Mouse (Mus musculus): ENCODE measurements around the gene Ppp1r10.
A peak's percentile ranks its signal among the peaks of the same experiment; 100 is the strongest.

Ppp1r10 gene

DNA sequence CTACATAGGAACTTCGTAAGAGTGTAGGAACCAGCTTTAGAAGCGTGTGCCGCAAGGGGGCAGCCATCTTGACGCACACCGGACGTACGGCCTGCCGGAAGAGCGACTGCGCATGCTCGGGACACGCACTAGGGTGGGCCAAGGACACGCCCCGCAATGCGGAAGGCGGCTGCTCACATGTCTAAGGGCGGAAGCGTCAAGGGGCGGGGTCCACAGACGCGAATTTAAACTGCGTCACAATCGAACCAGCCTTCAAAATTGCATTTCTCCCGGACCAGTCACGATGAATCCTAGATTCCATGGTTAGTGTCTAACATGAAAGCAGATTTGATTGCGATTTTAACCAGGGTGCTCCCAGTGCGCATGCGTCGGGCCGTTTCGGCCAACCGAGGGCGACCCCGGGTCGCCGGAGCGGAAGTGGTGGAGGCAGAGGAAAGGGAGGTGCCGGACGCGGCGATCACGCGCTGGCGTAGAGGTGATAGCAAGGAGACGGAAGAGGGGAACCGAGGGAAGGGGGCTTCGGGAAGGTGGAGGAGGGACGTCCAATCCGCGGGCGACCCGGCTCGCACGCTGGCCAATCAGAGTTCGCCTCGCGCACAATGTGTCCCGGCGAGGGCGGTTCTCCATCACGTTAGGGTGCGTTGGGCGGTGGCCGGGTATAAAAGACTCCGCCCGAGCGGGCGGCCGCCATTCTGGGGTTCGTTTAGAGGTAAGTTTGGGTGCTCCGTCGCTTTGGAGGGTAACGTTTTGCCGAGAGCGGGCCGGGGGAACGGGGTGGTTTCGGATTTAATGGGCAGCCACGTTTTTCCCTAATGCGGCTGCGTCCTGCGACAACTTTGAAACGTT is at the start of gene Ppp1r10, which contains the start of gene Mrps18b:
Gene Ppp1r10 (plus strand): TSS at position 138 of the 846 bp plus-strand sequence.
Gene Mrps18b (minus strand): TSS at position 93 of the 846 bp plus-strand sequence.
- DNase-seq (ENCODE audit: low spot score in 2 of 2), result peak; percentile 99 to 100

DNA sequence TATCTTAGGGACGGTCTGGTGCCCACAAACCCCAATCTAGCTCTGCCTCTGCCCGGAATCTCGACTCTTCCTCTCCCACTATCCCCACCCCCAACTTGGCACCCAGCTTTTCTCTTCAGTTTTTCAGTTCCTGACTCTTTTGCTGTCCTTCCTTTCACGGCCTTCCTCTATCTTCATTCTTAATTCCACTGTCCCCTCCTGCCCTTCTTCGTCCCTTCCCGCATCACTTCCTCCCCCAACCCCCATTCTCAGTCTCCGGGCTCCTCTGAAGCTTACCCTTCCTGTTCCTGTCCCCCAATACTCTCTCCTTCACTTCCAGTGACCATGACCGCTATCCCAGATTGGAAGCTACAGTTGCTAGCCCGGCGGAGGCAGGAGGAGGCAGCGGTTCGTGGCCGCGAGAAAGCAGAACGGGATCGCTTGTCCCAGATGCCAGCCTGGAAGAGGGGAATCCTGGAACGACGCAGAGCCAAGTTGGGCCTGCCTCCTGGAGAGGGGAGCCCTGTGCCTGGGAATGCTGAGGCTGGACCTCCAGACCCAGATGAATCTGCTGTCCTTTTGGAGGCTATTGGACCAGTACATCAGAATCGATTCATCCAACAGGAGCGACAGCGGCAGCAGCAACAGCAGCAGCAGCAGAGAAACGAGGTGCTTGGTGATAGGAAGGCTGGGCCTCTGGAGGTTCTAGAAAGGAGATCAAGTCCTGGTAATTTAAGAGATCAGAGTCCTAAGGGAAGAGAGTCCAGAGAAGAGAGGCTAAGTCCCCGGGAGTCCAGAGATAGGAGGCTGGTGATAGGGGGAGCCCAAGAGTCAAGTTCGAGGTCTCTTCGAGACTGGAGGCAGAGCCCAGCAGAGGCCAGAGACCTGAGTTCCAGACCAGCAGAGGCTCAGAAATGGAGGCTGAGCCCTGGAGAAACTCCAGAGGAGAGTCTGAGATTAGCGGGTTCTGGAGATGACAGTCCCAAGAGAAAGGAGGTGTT is 49.0 kb upstream of the Ppp1r10 start:
- peak; percentile 38 to 63 for DNase-seq (ENCODE audit: low spot score in 2 of 2)

DNA sequence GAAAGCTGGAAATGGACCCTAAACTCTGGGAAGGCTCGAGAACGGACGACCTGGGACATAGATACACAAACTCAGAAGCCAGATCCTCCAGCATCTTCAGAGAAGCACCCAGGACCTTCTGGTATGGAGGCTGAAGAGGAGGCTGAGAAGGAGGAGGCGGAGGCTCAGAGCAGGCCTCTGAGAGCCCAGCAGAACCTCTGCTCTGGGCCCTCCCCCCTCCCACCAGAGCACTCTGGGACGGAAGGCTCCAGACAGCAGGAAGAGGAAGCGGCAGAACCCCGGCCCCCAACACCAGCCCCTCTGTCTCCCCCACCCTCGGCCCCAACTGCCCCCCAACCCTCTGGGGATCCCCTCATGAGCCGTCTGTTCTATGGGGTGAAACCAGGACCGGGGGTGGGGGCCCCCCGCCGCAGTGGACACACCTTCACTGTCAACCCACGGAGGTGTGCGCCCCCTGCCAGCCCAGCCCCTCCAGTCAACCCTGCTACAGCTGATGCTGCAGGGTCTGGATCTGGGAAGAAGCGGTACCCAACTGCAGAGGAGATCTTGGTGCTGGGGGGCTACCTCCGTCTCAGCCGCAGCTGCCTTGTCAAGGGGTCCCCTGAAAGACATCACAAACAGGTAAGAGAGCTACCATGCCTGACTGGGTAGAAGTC is 47.9 kb upstream of the Ppp1r10 start:
- peak; percentile 51 to 52 for DNase-seq (ENCODE audit: low spot score in 2 of 2)

DNA sequence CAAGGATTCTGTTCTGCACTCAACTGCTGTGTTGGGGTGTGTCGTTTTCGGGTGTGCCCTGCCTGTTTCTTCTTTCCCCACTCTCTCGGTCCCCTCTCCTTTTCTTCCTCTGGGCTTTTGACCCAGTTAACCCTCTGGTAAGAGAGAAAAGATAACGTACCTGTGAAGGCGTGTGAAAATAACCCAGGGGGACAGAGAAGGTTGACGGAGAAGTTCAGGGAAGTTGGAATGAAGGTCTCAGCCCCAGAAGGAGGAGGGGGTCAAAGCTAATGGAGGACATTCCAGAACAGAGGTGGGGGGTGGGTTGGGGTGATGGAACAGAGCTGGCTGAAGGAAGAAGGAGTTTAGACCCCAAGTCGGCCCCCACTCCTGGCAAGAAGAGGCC is 47.3 kb upstream of the Ppp1r10 start:
- DNase-seq (ENCODE audit: low spot score in 2 of 2), result no peak

DNA sequence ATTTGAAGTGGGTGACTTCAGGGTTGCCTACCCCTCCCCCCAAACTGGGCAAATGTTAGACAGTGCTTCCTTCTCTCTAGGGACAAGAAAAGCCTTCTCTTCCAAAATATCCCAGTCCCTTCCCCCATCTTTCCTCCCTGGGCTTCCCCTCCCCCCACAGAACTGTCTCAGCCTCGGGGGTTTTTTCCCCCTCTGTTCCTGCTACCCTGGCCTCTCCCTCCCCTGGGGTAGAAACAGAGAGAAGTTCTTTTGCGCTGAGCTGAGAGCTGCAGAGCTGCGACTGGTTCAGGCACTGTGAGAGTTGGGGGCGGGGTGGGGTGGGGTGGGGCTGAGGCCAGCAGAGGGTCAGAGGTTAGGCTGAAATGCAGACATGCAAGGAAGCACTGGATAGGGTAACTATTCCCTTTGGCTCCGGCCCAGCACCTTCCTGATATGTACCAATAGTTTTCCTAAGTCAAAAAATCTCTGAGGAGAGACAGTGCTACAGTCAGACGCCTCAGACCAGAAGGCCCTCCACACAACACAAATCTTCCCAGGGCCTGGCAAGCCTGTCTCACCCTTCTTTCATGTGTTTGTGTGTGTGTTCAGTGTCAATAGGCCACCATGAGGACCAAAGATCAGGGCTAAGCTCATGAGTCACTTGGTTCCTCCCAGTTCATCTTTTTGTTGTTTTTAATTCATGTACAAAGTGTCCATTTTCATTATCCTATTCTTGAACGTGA is 46.7 kb upstream of the Ppp1r10 start:
- peak; percentile 50 to 54 for DNase-seq (ENCODE audit: low spot score in 2 of 2)

DNA sequence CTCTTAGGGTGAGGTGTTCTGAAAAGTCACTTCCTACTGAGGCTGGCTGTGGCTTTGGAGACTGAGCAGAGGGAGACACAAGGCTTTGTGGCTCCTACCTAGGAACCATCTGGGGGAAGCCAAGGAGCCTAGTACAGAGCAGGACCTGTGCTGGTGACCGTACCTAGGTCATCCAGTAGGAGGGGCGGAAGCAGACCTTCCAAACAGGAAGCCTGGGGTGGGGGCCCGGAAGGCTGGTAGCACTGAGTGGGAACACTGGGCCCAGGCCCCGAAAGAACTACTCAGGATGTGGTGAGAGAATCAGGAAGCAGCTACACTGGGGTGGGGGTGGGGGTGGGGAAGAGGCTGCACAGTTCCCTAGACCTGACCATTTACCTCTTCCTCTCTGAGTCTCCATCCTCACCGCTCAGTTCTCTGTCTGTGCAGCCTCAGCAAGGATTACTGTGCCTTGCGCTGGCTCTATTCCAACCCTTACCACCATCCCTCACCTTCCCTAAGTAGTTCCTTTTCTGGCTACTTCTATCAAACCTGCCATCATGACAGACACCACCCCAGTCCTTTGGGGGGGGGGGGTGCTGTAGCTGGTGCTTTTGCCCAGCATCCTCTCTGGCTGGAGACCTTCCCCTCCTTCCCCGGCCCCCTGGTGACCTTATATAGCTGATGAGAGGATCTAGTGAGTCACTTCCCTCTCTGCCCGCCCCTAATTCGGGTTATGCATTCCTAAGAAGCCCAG is 45.9 kb upstream of the Ppp1r10 start:
- DNase-seq (ENCODE audit: low spot score in 2 of 2), result peak; percentile 80 to 85

DNA sequence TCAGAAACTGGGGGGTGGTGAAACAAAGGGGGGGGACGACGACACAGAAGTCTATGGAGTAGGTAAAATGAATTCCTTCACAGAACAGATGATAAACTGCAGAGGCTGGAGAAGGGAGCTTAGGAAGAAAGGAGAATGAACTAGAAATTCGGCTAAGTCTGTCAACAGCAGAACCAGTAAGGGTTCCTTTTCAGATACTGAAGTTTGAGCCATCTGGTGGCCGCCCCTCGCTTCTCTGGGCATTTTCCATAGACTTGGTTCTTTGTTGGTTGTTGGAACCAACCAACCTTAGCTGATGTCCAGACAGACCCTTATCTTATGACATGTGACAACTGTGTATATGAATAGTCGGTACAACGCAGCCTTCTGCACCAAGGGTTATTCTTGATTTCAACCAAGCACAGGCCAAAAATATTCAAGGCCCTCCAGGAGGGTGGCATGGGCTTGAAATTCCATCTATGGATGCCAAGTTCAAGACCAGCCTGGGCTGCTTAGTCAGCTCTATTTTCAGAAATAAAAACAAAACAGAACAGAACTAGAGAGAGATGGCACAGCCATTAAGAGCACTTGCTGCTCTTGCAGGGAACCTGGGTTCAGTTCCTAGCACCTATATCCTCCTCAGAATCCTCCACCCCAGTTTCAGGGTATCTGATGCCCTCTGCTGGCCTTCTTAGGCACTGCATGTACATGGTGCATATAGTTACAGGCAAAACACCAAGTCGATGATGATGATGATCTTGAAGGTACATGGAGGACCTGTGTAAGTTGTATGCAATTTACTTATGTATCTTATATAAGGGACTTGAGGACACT is 45.1 kb upstream of the Ppp1r10 start:
- peak; percentile 46 to 64 for DNase-seq (ENCODE audit: low spot score in 2 of 2)

DNA sequence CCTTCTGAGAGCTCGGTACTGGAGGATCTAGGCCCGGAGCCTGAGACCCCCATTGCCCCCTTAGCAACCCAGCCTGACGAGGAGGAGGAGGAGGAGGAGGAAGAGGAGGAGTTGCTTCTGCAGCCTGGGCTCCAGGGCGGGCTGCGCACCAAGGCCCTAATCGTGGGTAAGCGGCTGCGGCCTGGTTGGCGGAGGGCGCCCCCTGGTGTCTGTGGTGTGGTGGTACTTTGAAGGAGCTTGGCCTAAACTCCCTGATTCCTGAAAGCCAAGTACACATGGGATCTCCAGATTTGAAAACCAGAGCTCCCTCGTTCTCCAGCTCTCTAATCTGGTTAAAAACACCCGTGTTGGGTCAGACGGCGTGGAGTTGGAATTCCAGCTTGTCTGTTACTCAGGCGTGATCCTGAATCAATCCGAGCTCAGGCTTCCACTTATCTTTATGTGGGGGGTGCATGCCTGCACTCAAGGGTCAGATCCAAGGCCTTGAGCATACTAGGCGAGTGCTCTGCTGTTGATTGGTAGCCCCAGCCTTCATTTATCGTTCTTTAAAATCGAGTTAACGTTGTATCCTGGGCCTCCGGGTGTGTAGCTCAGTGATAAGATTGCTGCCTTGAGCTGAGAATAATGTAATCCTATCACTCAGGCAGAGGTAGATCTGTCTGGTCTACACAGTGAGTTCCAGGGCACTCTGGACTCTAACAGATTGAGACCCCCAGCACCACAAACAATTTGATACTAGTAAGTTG is 42.3 kb upstream of the Ppp1r10 start:
- peak; percentile 74 to 93 for DNase-seq (ENCODE audit: low spot score in 2 of 2)

DNA sequence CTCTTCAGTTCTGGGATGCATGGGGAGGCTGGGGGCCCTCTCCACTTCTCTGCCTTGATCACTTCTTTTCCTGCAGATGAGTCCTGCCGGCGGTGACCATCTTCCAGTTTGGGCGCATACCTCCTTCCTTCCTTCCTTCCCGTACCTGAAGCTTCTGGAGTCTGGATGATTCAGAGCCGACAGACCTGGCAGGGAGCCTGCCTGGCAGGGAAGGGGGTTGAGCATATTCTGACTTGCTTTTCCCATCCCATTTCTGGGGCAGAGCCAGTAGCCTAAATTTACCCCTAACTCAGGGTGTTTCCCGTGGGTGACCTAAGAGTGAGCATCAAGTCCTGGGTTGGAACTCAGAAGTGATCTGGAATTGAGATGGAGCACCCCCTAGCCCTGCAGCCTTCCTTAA is 41.5 kb upstream of the Ppp1r10 start:
- DNase-seq (ENCODE audit: low spot score in 2 of 2), result no peak

DNA sequence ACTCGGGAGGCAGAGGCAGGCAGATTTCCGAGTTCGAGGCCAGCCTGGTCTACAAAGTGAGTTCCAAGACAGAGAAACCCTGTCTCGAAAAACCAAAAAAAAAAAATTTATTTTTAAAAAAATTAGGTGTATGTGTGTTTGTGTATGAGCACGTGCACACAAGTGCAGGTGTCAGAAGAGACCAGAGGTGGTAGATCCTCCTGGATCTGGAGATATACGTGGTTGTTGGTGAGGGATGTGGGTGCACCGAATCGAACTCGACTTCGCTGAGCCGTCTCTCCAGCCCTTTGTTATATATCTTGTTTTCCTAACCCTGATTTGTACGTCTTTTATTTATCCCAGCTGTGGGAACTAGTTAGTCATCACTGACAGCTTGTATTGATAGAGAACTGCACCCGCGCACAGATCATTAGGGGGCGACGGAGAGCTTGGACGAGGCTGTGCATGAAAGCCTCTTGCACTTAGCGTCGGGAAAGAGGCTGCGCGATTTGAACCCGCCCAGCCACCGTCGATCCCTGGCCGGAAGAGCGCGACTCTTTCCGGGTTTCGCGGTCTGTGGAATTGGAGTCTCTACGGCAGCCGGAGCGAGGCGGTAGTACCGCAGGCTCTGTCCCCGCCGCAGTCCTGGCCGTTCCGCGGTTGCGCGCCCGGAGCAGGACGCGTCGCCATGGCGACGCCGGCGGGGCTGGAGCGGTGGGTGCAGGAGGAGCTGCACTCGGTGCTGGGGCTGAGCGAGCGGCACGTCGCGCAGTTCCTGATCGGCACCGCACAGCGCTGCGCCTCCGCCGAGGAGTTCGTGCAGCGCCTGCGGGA is 36.8 kb upstream of the Ppp1r10 start, which contains the start of gene Dhx16:
Gene Dhx16 (plus strand): TSS at position 575 of the 813 bp plus-strand sequence.
- DNase-seq (ENCODE audit: low spot score in 2 of 2), result peak; percentile 90 to 96

DNA sequence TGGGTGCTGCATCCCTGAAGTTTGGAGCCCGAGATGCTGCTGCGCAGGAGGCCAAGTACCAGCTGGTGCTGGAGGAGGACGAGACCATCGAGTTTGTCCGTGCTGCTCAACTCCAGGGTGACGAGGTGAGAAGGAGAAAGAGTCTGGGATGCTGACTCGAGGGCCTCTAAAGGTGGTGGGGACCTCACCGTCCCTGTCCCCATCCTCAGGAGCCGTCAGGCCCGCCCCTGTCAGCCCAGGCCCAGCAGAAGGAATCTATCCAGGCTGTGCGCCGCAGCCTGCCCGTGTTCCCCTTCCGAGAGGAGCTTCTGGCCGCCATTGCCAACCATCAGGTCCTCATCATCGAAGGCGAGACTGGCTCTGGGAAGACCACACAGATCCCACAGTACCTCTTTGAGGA is 33.3 kb upstream of the Ppp1r10 start:
- no peak for DNase-seq (ENCODE audit: low spot score in 2 of 2)

DNA sequence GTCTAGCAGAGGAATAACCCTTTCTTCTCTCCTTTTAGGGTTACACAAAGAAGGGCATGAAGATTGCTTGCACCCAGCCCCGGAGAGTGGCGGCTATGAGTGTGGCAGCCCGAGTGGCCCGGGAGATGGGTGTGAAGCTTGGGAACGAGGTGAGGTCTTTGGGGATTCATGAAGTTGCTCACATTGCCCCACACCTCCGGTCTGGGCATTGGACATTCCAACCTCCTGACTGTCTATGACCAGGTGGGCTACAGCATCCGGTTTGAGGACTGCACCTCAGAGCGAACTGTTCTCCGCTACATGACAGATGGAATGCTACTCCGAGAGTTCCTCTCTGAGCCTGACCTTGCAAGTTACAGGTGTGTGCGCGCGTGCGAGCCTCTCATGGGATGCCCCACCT is 32.5 kb upstream of the Ppp1r10 start:
- no peak for DNase-seq (ENCODE audit: low spot score in 2 of 2)

DNA sequence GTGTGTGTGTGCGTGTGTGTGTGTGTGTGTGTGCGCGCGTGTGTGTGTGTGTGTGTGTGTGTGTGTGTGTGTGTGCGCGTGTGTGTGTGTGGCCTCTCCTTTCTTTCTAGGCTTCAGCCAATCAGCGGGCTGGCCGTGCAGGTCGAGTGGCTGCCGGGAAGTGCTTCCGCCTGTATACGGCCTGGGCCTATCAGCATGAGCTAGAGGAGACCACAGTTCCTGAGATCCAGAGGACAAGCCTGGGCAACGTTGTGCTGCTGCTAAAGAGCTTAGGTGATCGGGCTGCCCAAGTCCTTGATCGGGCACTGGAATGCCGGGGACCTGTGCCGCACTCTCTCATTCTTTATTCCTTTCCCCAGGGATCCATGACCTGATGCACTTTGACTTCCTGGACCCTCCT is 28.5 kb upstream of the Ppp1r10 start:
- DNase-seq (ENCODE audit: low spot score in 2 of 2), result no peak

DNA sequence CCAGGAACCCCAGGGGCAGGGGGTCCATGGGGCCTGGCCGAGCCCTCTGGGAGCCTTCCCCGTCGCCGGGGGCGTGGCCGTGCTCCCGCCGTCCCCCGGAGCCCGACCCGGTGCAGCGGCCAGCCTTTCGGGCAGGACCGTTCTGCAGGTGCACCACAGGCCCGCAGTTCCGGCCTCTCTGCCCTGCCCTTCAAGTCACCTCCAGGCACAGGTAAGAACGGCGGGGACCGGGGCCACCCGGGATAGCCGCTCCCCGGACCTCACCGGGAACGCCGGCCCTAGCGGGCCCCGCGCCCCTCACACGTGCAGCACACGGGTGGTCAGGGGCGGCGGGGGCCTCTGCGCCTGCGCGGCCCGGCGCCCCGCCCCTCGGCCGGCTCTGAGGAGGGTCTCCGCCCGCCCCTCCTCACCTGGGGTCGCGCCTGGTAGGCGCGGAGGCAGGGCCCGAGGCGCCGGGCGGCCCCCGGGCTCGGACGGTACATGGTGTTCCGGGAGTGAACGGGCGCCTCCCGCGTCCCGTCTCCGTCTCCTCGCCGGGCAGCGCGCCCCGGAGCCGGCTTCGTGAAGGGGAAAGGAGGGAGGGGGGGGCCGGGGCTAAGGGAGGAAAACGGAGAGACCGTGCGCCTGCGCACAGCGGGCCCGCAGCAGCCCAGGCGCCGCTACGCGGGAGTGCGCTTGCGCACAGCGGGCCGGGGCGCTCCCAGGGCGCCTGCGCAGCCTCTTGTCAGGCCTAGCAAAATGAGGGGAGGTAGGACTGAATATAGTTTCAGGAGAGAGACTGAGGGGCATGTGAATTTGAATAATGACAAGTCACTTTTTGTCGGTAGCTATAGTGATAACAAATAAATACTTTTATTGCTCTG is 19.2 kb upstream of the Ppp1r10 start, which contains the start of gene 2310061I04Rik:
Gene 2310061I04Rik (minus strand): TSS at position 651 of the 863 bp plus-strand sequence.
- peak; percentile 85 to 93 for DNase-seq (ENCODE audit: low spot score in 2 of 2)

DNA sequence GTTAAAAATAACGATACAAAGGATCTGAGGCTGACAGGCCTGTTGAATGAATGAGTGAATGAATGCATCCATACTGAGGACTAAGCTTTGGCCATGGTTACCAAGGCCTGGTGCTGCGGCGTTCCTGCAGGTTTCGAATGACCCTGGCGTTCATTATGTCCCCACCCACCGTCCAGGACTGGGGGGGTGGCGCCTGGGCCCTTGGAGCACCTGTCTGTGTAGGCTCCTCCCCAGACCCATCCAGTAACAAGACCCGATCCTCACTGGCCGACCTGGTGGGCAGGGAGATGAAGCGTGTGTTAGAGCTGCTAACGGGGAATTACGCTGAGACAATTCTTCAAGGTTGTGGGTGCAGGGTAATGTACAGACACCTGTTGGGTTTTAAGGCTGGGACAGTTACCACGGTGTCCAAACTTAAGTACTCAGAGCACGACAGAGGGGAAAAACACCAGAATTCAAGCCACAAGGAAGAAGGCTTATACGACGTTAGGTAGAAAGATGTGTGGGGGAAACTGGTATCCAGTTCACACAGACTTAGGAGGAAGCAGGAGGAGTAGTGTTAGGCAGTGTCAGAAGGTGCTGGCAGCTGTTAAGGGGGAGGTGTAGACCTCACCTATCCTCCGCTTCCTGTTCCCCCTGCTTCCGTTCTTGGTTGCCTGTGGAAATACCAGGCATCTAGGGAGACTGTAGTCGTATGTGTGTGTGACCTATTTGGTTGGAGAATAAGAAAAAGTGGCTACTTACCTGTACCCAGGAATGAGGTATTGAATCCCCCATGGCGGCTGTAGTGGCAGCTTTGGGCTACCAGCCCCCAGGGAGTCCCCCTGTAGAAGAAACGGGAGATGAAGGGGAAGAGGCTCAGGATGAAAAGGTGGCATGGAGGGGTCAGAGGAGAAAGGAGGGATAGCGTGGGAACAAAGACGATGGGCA is 18.3 kb upstream of the Ppp1r10 start:
- DNase-seq (ENCODE audit: low spot score in 2 of 2), result peak in 1 of 2 experiments; percentile 18

DNA sequence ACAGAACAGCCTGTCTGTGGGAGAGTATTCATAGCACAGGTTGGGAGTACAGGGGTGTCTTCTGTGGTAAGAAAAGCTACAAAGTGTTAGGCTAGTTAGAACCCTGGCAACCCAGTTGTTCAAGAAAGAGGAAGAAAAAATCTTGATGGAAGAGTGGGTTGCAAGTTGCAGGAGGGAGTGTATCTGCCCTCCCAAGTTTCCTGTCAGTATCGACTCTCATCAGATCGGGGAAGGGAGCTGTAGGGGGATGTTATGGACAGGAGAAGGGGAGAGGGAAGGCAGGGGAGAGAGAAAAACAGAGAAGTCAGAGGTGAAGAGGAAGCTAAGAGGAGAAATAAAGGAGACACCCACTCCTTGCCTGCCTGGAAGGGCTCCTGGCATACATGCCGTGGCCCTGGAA is 15.6 kb upstream of the Ppp1r10 start:
- no peak for DNase-seq (ENCODE audit: low spot score in 2 of 2)
